Mouse (Mus musculus) ES-E14 (cell line): ENCODE measurements at regions not wholly inside any gene's neighbourhood (a gene's known extent, or its start where the extent isn't known, plus 50 kb on each side); places are given as distances from the start of the nearest gene placed in this dataset.

Experiments used
- HCFC1 ChIP-seq: IDR thresholded peaks from 2 replicates; pipeline ENCODE4 v1.6.1; 2012; ENCODE audit warnings: low read length, inconsistent platforms, borderline replicate concordance; ENCODE audit not compliant: insufficient read depth
- MAFK ChIP-seq: IDR thresholded peaks from 2 replicates; pipeline ENCODE4 v1.6.1; 2014; ENCODE audit warnings: mild to moderate bottlenecking, low read depth, low read length, inconsistent platforms; ENCODE audit not compliant: insufficient read depth
- ZC3H11A ChIP-seq: IDR thresholded peaks from 2 replicates; pipeline ENCODE4 v1.6.1; 2012; ENCODE audit warnings: low read depth, mild to moderate bottlenecking, inconsistent platforms, low read length, borderline replicate concordance
- ZNF384 ChIP-seq: IDR thresholded peaks from 2 replicates; pipeline ENCODE4 v1.6.1; 2012; ENCODE audit warnings: low read depth, low read length, inconsistent platforms

GRCm38 (mm10) chr13:99047219-99047618 lies 62.9 kb upstream of the 1700024P04Rik start:
- no peak for TF ChIP-seq MAFK
- TF ChIP-seq ZNF384 = no peak
- no peak for TF ChIP-seq HCFC1
- TF ChIP-seq ZC3H11A = no peak
